Mouse (Mus musculus): ENCODE data around the gene Dctn3. TPM values are rescaled to one million over a fixed set of nuclear protein-coding genes. Genes with fewer than 3 reads are reported as not detected.

Gene Dctn3
- 33.7 and 36.5 TPM in 2 replicates for polyA plus RNA-seq (2012; rRNA removed)

DNA sequence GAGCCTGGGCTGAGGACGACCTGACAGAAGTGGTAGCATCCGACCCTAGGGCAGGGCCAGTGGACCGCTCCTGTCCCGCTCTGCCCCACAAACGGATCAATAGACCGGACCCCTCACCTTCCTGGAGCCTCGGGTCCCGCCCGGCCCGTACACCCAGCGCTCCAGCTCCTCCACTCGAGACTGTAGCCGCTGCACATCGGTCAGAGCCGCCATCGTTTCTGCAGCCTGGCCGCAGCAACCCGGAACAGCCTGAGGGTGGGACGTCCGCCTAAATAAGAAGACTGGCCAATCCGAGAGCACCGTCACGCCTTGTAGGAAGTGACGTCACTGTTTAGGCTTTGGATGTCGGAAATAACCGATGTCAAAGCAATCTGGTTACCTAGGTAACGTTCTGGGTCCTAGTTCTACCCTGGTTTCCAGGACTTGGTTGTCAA, at the start of gene Dctn3:
Dctn3 (minus strand) TSS at position 253 of the 434 bp plus-strand sequence.

DNA sequence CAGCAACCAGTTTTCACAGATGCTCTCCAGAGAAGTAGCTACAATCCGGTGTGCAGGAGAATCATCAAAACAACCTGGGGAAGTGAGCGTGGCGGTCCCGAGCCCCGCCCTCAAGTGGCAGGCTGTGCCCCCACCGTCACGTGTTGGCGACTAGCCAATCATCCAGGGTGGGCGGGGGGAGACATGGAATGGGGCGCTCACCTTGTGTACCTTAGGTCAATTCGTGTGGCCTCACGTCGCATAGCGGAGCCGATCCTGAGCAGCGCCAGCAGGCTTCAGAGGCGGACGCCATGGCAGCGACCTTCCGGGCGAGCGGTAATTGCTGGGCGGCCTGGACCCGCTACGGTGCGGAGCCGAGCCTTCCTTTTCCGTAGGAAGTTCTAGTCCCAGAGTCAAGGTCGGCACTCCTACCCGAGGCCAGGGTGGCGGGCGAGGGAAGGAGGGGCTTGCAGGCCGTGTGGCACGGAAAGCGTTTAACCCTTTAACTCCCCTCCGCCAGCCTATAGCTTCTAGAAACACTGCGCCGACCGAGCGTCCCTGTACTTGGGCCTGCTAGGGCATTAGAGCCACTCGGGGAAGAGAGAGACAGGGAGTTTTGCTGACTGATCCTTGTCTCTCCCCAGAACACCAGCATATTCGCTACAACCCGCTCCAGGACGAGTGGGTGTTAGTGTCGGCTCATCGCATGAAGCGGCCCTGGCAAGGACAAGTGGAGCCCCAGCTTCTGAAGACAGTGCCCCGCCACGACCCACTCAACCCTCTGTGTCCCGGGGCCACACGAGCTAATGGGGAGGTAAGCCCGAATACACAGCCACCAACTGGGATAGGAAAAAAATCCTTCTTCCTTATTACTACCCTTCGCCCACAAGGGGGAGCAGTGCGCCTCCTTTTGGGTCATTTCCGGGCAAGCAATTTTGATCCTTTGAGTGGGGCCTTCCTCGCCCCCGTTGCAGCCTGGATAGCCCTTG, 32.7 kb upstream of the Dctn3 start, which contains the start of gene Sigmar1:
Sigmar1 (minus strand) TSS at position 820 of the 968 bp plus-strand sequence.

DNA sequence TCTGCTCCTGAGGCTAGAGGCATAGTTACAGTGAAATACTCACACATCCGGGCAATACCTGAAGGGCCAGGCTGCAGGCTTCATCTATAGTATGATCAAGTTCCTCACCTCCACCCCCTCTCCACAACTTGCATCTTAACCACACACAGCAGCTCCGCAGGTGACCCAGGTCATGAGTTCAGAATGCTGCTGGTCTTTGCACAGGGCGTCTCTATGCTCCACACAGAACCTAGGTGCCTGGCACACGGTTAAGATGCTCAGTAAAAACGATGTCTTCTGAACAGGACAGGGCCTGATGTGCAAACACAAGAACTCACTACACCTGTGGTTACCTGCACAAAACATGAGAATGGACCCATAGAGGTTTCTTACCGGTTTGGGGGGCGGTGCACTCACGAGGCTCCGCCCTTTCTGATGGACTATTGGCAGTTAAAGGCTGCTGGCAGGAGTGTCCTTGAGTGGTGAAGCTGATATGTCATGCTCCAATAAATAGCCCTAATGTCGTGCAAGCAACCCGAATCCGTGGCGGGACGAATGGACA, 31.9 kb upstream of the Dctn3 start, which contains the start of gene Galt:
Galt (plus strand) TSS at position 432 of the 541 bp plus-strand sequence.

GRCm38 (mm10) chr4:41731052-41731765, 8.2 kb upstream of the Dctn3 start, which contains the start of gene Arid3c:
TSS of gene Arid3c (minus strand) at chr4:41731142.

GRCm38 (mm10) chr4:41713197-41714067, 9.5 kb downstream of the Dctn3 start, which contains the start of gene Rpp25l:
TSS of gene Rpp25l (minus strand) at chr4:41713534.

GRCm38 (mm10) chr4:41699783-41700182, 23.2 kb downstream of the Dctn3 start, which contains the start of gene Il11ra1:
TSS of gene Il11ra1 (plus strand) at chr4:41699989.

GRCm38 (mm10) chr4:41696930-41697841, 25.8 kb downstream of the Dctn3 start, which contains the start of gene Cntfr:
TSS of gene Cntfr (minus strand) at chr4:41697089.

Other genes starting within 250 kb of the Dctn3 start
- 3.1 and 4.9 TPM in 2 replicates for gene AI464131, start 220.1 kb downstream of the Dctn3 start, polyA plus RNA-seq (2012; rRNA removed)
- gene 1110017D15Rik, start 205.8 kb downstream of the Dctn3 start, polyA plus RNA-seq (2012; rRNA removed), result 0.37 and 0.47 TPM in 2 replicates
- 15.4 and 24.4 TPM in 2 replicates for gene Fam219a, start 153.6 kb downstream of the Dctn3 start, polyA plus RNA-seq (2012; rRNA removed)
- gene Dnaic1, start 153.4 kb downstream of the Dctn3 start, polyA plus RNA-seq (2012; rRNA removed), result 14.8 and 21.6 TPM in 2 replicates
- gene Enho, start 82.8 kb downstream of the Dctn3 start, polyA plus RNA-seq (2012; rRNA removed), result 37.6 and 69.1 TPM in 2 replicates
- 5.9 and 7.8 TPM in 2 replicates for gene Cntfr, start 26.1 kb downstream of the Dctn3 start, polyA plus RNA-seq (2012; rRNA removed)
- 93.9 and 97.7 TPM in 2 replicates for gene Il11ra1, start 23.2 kb downstream of the Dctn3 start, polyA plus RNA-seq (2012; rRNA removed)
- 29.8 and 44.5 TPM in 2 replicates for gene Rpp25l, start 9.6 kb downstream of the Dctn3 start, polyA plus RNA-seq (2012; rRNA removed)
- gene Arid3c, start 8.0 kb upstream of the Dctn3 start, polyA plus RNA-seq (2012; rRNA removed), result not detected in 2 replicates
- gene Galt, start 32.1 kb upstream of the Dctn3 start, polyA plus RNA-seq (2012; rRNA removed), result 39.5 and 40.0 TPM in 2 replicates
- 38.6 and 40.6 TPM in 2 replicates for gene Sigmar1, start 33.0 kb upstream of the Dctn3 start, polyA plus RNA-seq (2012; rRNA removed)
- 28.4 and 32.1 TPM in 2 replicates for gene Ccl27a, start 51.1 kb upstream of the Dctn3 start, polyA plus RNA-seq (2012; rRNA removed)
- gene Gm21541, start 180.4 kb upstream of the Dctn3 start, polyA plus RNA-seq (2012; rRNA removed), result 4.9 TPM in 1 of 2 replicates, not detected in the other
- gene Gm20878, start 218.4 kb upstream of the Dctn3 start, polyA plus RNA-seq (2012; rRNA removed), result 0.34 and 3.0 TPM in 2 replicates
- 0.02 TPM in 1 of 2 replicates, not detected in the other for gene Fam205a4, start 242.9 kb upstream of the Dctn3 start, polyA plus RNA-seq (2012; rRNA removed)